Mouse (Mus musculus): ENCODE results near the gene Mpdz.

- TF ChIP-seq POLR2AphosphoS2 (IDR thresholded peaks at IDR 0.05; ENCODE audit: insufficient read length, low read depth) (no peak), MAX (IDR thresholded peaks at IDR 0.05; ENCODE audit: low read depth) (no peak)
Measured at GRCm38 (mm10) chr4:81423556-81423955, 19.1 kb downstream of the Mpdz start.

All from myocyte (in vitro differentiated cells).